Mouse (Mus musculus) CD8-positive naive resting alpha-beta T cell, adult 57 days (primary cell): ENCODE results near the gene Wfdc10. TPM values are rescaled to one million over a fixed set of nuclear protein-coding genes. Genes with fewer than 3 reads are reported as not detected.

Experiments used
- total RNA-seq: library from RNA; stranded (reverse); gene quantifications from one replicate; pipeline ENCODE4 v1.2.4, GENCODE M21; 2023

Wfdc10 gene
- not detected for total RNA-seq

GRCm38 (mm10) chr2:164655858-164656257 lies at the start of gene Wfdc10:
Wfdc10 (plus strand) TSS chr2:164656046.

GRCm38 (mm10) chr2:164613471-164613870 lies 42.4 kb upstream of the Wfdc10 start, which contains the start of the genes Wfdc6b and Wfdc8:
Wfdc6b (plus strand) TSS chr2:164613522.
Wfdc8 (minus strand) TSS chr2:164613626.

GRCm38 (mm10) chr2:164638696-164639095 lies 17.1 kb upstream of the Wfdc10 start, which contains the start of gene Wfdc16:
Wfdc16 (minus strand) TSS chr2:164638796.

GRCm38 (mm10) chr2:164656483-164656882 lies 637 bp downstream of the Wfdc10 start, which contains the start of gene Wfdc9:
Wfdc9 (minus strand) TSS chr2:164656583.

GRCm38 (mm10) chr2:164673987-164674386 lies 18.1 kb downstream of the Wfdc10 start, which contains the start of gene Wfdc11:
Wfdc11 (minus strand) TSS chr2:164674087.

GRCm38 (mm10) chr2:164684807-164685206 lies 29.0 kb downstream of the Wfdc10 start, which contains the start of gene Wfdc13:
Wfdc13 (plus strand) TSS chr2:164685107.

GRCm38 (mm10) chr2:164698201-164698600 lies 42.4 kb downstream of the Wfdc10 start, which contains the start of gene Spint4:
Spint4 (plus strand) TSS chr2:164698501.

Other genes with a start within 250 kb of the Wfdc10 start
- 11.7 TPM for gene Sdc4, start 212.2 kb upstream of the Wfdc10 start, total RNA-seq
- gene Sys1, start 199.1 kb upstream of the Wfdc10 start, total RNA-seq, result 44.3 TPM
- 6.3 TPM for gene Gm20458, start 195.1 kb upstream of the Wfdc10 start, total RNA-seq
- not detected for gene Trp53tg5, start 182.3 kb upstream of the Wfdc10 start, total RNA-seq
- 5.1 TPM for gene Dbndd2, start 169.9 kb upstream of the Wfdc10 start, total RNA-seq
- gene Pigt, start 158.5 kb upstream of the Wfdc10 start, total RNA-seq, result 56.1 TPM
- not detected for gene Wfdc2, start 93.6 kb upstream of the Wfdc10 start, total RNA-seq
- not detected for gene Spint3, start 82.6 kb upstream of the Wfdc10 start, total RNA-seq
- not detected for gene Wfdc6a, start 70.6 kb upstream of the Wfdc10 start, total RNA-seq
- gene Eppin, start 62.5 kb upstream of the Wfdc10 start, total RNA-seq, result not detected
- gene Wfdc6b, start 42.5 kb upstream of the Wfdc10 start, total RNA-seq, result not detected
- gene Wfdc8, start 42.4 kb upstream of the Wfdc10 start, total RNA-seq, result not detected
- gene Wfdc16, start 17.2 kb upstream of the Wfdc10 start, total RNA-seq, result not detected
- not detected for gene Wfdc9, start 537 bp downstream of the Wfdc10 start, total RNA-seq
- not detected for gene Wfdc11, start 18.0 kb downstream of the Wfdc10 start, total RNA-seq
- gene Wfdc13, start 29.1 kb downstream of the Wfdc10 start, total RNA-seq, result not detected
- gene Spint4, start 42.5 kb downstream of the Wfdc10 start, total RNA-seq, result not detected
- not detected for gene Spint5, start 59.3 kb downstream of the Wfdc10 start, total RNA-seq
- gene Wfdc3, start 89.9 kb downstream of the Wfdc10 start, total RNA-seq, result not detected
- 43.0 TPM for gene Dnttip1, start 89.9 kb downstream of the Wfdc10 start, total RNA-seq
- not detected for gene Ube2c, start 113.9 kb downstream of the Wfdc10 start, total RNA-seq
- not detected for gene Tnnc2, start 123.9 kb downstream of the Wfdc10 start, total RNA-seq
- 0.70 TPM for gene Snx21, start 129.8 kb downstream of the Wfdc10 start, total RNA-seq
- gene Acot8, start 148.8 kb downstream of the Wfdc10 start, total RNA-seq, result 60.3 TPM
- gene Zswim3, start 149.1 kb downstream of the Wfdc10 start, total RNA-seq, result 3.5 TPM
- gene Zswim1, start 166.6 kb downstream of the Wfdc10 start, total RNA-seq, result 7.7 TPM
- not detected for gene Spata25, start 172.5 kb downstream of the Wfdc10 start, total RNA-seq
- gene Ctsa, start 176.8 kb downstream of the Wfdc10 start, total RNA-seq, result 133 TPM
- gene Neurl2, start 177.4 kb downstream of the Wfdc10 start, total RNA-seq, result 1.7 TPM
- 5.5 TPM for gene Pltp, start 201.7 kb downstream of the Wfdc10 start, total RNA-seq
- gene Pcif1, start 223.3 kb downstream of the Wfdc10 start, total RNA-seq, result 117 TPM